Mouse (Mus musculus) brain, embryonic 14.5 days (tissue): Measurements from ENCODE around the gene Gsk3b. TPM values are rescaled to one million over a fixed set of nuclear protein-coding genes. Genes with fewer than 3 reads are reported as not detected.

Experiments
- DNase-seq: peaks from one replicate; pipeline ENCODE4 v3.0.0-alpha.2; 2011; ENCODE audit warnings: low read depth
- CTCF ChIP-seq: fragments of 200-500 bp; IDR thresholded peaks from 2 replicates; pipeline ENCODE4 v1.5.1; 2012; ENCODE audit warnings: inconsistent platforms, mild to moderate bottlenecking, moderate library complexity, borderline replicate concordance; ENCODE audit not compliant: insufficient read depth, insufficient read length; ENCODE audit errors: extremely low read depth
- POLR2A ChIP-seq: fragments of 200-500 bp; IDR thresholded peaks from 2 replicates; pipeline ENCODE4 v1.6.1; 2012; ENCODE audit warnings: mild to moderate bottlenecking, inconsistent platforms, borderline replicate concordance; ENCODE audit not compliant: poor library complexity, insufficient read depth, insufficient read length, severe bottlenecking; ENCODE audit errors: extremely low read depth
- polyA plus RNA-seq: library from polyadenylated mRNA; depleted of rRNA; stranded (reverse); fragments of >200 nt; gene quantifications from 2 replicates; pipeline ENCODE4 v1.2.3, GENCODE M21; 2012; rRNA removed

The Gsk3b gene
- polyA plus RNA-seq: 38.4 and 72.8 TPM in 2 replicates

GRCm38 (mm10) chr16:38088629-38089446 is at the start of gene Gsk3b:
TSS of gene Gsk3b (plus strand) at chr16:38089001.
- peak; percentile 97; the same call in 1 of the 2 replicates for TF ChIP-seq POLR2A
- TF ChIP-seq CTCF: no peak
- DNase-seq: peak; percentile 100

- no peak for DNase-seq
- TF ChIP-seq POLR2A (no peak), CTCF (no peak)
Measured at GRCm38 (mm10) chr16:38042160-38042559, 46.6 kb upstream of the Gsk3b start.

- DNase-seq: peak; percentile 79
Measured at GRCm38 (mm10) chr16:38044551-38044950, 44.2 kb upstream of the Gsk3b start.

GRCm38 (mm10) chr16:38047781-38048558 is 40.8 kb upstream of the Gsk3b start:
- TF ChIP-seq CTCF (no peak), POLR2A (no peak)
- peak; percentile 39 for DNase-seq

More at GRCm38 (mm10) chr16:38044551-38044950, 44.2 kb upstream of the Gsk3b start:
- TF ChIP-seq POLR2A (no peak), CTCF (no peak)

GRCm38 (mm10) chr16:38057898-38058297 is 30.9 kb upstream of the Gsk3b start:
- no peak for DNase-seq
- TF ChIP-seq POLR2A (no peak), CTCF (no peak)

GRCm38 (mm10) chr16:38058836-38059235 is 30.0 kb upstream of the Gsk3b start:
- TF ChIP-seq POLR2A: no peak
- TF ChIP-seq CTCF: no peak
- no peak for DNase-seq

GRCm38 (mm10) chr16:38059631-38060030 is 29.2 kb upstream of the Gsk3b start:
- DNase-seq: no peak
- TF ChIP-seq POLR2A: no peak
- TF ChIP-seq CTCF: no peak

- DNase-seq: peak; percentile 93
Measured at GRCm38 (mm10) chr16:38073859-38074631, 14.8 kb upstream of the Gsk3b start.

- DNase-seq: no peak
- TF ChIP-seq POLR2A (no peak), CTCF (no peak)
Measured at GRCm38 (mm10) chr16:38080201-38080600, 8.6 kb upstream of the Gsk3b start.

GRCm38 (mm10) chr16:38087231-38087630 is 1.6 kb upstream of the Gsk3b start:
- TF ChIP-seq CTCF: no peak
- no peak for TF ChIP-seq POLR2A
- peak; percentile 63 for DNase-seq

- peak; percentile 75 for DNase-seq
- TF ChIP-seq CTCF (no peak; the same call in 1 of the 2 replicates), POLR2A (no peak)
Measured at GRCm38 (mm10) chr16:38087645-38088125, 1.1 kb upstream of the Gsk3b start.
